Mouse (Mus musculus): ENCODE measurements around the gene Ipmk.

- TF ChIP-seq TAL1 (IDR thresholded peaks at IDR 0.05; ENCODE audit: low read length) (no peak), GATA1 (IDR thresholded peaks at IDR 0.05; ENCODE audit: low read length) (no peak)
These were observed 1.2 kb downstream of the Ipmk start for GRCm38 (mm10) chr10:71348637-71349280.
